Mouse (Mus musculus) erythroblast, embryonic 14.5 days (primary cell): Measurements from ENCODE around the gene Nhsl1.

Source experiments
- GATA1 ChIP-seq: IDR thresholded peaks from 2 replicates; pipeline ENCODE4 v1.6.1; 2012; ENCODE audit warnings: low read length, inconsistent platforms, mixed read lengths
- TAL1 ChIP-seq: IDR thresholded peaks from 3 replicates; pipeline ENCODE4 v1.6.1; 2012; ENCODE audit warnings: low read length, inconsistent platforms, mixed read lengths

DNA sequence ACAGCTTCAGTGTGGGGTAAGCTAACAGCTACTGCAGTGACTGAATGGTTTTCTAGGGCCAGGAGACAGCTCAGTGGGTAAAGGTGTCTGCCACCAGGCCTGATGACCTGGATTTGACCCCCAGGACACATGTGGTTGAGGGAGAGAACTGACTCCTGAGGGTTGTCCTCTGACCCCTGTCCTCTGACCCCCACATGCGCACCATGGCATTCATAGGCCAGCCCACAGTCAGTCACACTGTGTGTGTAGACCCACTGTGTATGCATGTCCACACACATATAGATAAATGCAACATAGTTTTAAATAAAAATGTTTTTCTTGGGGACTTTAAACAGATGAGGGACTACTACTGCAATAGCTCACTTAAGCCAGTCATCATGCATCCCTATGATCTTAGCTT lies 22.1 kb downstream of the Nhsl1 start:
- TF ChIP-seq GATA1 (no peak), TAL1 (no peak)
